Mouse (Mus musculus): ENCODE data around the gene Mgat4d. TPM values are rescaled to one million over a fixed set of nuclear protein-coding genes. Genes with fewer than 3 reads are reported as not detected.
"Not testable (repeated sequence)": the region's sequence is repeated elsewhere in the genome, so short reads cannot be mapped to it uniquely, and the experiment has no call there.

The Mgat4d gene
- total RNA-seq, 2 experiments from 2014 or later = not detected

GRCm38 (mm10) chr8:83392521-83392920, 44.2 kb downstream of the Mgat4d start:
- DNase-seq = no peak

- DNase-seq = no peak
Observed at GRCm38 (mm10) chr8:83394325-83394724, 46.1 kb downstream of the Mgat4d start.

- no peak for DNase-seq
Observed at GRCm38 (mm10) chr8:83396680-83397079, 48.4 kb downstream of the Mgat4d start.

- no peak for DNase-seq
Observed at GRCm38 (mm10) chr8:83397726-83398125, 49.5 kb downstream of the Mgat4d start.

- no peak for DNase-seq
Observed at GRCm38 (mm10) chr8:83405548-83405947, 57.3 kb downstream of the Mgat4d start.

- DNase-seq = no peak
Observed at GRCm38 (mm10) chr8:83406836-83407235, 58.6 kb downstream of the Mgat4d start.

GRCm38 (mm10) chr8:83408496-83408895, 60.2 kb downstream of the Mgat4d start:
- no peak for DNase-seq

- no peak for DNase-seq
Observed at GRCm38 (mm10) chr8:83416878-83417277, 68.6 kb downstream of the Mgat4d start.

- DNase-seq = no peak
Observed at GRCm38 (mm10) chr8:83417970-83418369, 69.7 kb downstream of the Mgat4d start.

- no peak for DNase-seq
Observed at GRCm38 (mm10) chr8:83418805-83419516, 70.7 kb downstream of the Mgat4d start.

- DNase-seq = no peak
Observed at GRCm38 (mm10) chr8:83421354-83421753, 73.1 kb downstream of the Mgat4d start.

GRCm38 (mm10) chr8:83423032-83423825, 75.0 kb downstream of the Mgat4d start:
- no peak for DNase-seq

- DNase-seq = no peak
Observed at GRCm38 (mm10) chr8:83425202-83425601, 76.9 kb downstream of the Mgat4d start.

- DNase-seq = no peak
Observed at GRCm38 (mm10) chr8:83426104-83426759, 78.0 kb downstream of the Mgat4d start.

- no peak for DNase-seq
Observed at GRCm38 (mm10) chr8:83426949-83427348, 78.7 kb downstream of the Mgat4d start.

- DNase-seq = not testable (repeated sequence)
Observed at GRCm38 (mm10) chr8:83428621-83429020, 80.3 kb downstream of the Mgat4d start.

- no peak for DNase-seq
Observed at GRCm38 (mm10) chr8:83429071-83429524, 80.8 kb downstream of the Mgat4d start.

Other genes starting within 250 kb of the Mgat4d start
- 1 to 10 TPM; 2.4 to 3.3 TPM for gene Tbc1d9, start 183.1 kb upstream of the Mgat4d start, total RNA-seq (2021)
- under 1 TPM in 1 of 2 experiments, not detected in 1; 0.32 TPM for gene Gm10645, start 182.3 kb upstream of the Mgat4d start, total RNA-seq (2021)
- not detected for gene Ucp1, start 58.1 kb upstream of the Mgat4d start, total RNA-seq (2021)
- gene Elmod2, start 16.0 kb upstream of the Mgat4d start, total RNA-seq (2021) = 1 to 10 TPM; 7.2 to 9.0 TPM
- under 1 TPM in 1 of 2 experiments, not detected in 1; 0.05 TPM for gene Clgn, start 41.4 kb downstream of the Mgat4d start, total RNA-seq (2021)
- 10 to 100 TPM; 42.5 to 47.1 TPM for gene Scoc, start 109.9 kb downstream of the Mgat4d start, total RNA-seq (2021)
- not detected for gene Olfr370, start 187.3 kb downstream of the Mgat4d start, total RNA-seq (2021)
- 100 to 1,000 TPM; 408 to 467 TPM for gene Ndufb7, start 218.2 kb downstream of the Mgat4d start, total RNA-seq (2021)

Data from gastrocnemius, postnatal 10 days (tissue).